Mouse (Mus musculus) brain, embryonic 14.5 days (tissue): Measurements from ENCODE around the gene Glt1d1.

ENCODE experiments used
- CTCF ChIP-seq: fragments of 200-500 bp; IDR thresholded peaks from 2 replicates; pipeline ENCODE4 v1.5.1; 2012; ENCODE audit warnings: inconsistent platforms, mild to moderate bottlenecking, moderate library complexity, borderline replicate concordance; ENCODE audit not compliant: insufficient read depth, insufficient read length; ENCODE audit errors: extremely low read depth
- POLR2A ChIP-seq: fragments of 200-500 bp; IDR thresholded peaks from 2 replicates; pipeline ENCODE4 v1.6.1; 2012; ENCODE audit warnings: mild to moderate bottlenecking, inconsistent platforms, borderline replicate concordance; ENCODE audit not compliant: poor library complexity, insufficient read depth, insufficient read length, severe bottlenecking; ENCODE audit errors: extremely low read depth

GRCm38 (mm10) chr5:127615459-127615858 lies 16.6 kb upstream of the Glt1d1 start:
- TF ChIP-seq CTCF (no peak), POLR2A (no peak)
